Mouse (Mus musculus): ENCODE measurements around the gene Unc13c. TPM values are rescaled to one million over a fixed set of nuclear protein-coding genes. Genes with fewer than 3 reads are reported as not detected.

The Unc13c gene
- polyA plus RNA-seq, 1 experiment from 2014 or later, result 0.92 TPM

GRCm38 (mm10) chr9:73951586-73951985 lies 17.2 kb downstream of the Unc13c start:
- Histone ChIP-seq H3K36me3 (ENCODE audit: control insufficient read depth, insufficient read depth, low read length) (no peaks in the 10 kb centered on the region), H3K4me1 (replicated peaks; ENCODE audit: control insufficient read depth, insufficient read depth) (no peaks in the 10 kb centered on the region), H3K27me3 (ENCODE audit: control insufficient read depth, insufficient read depth, low read length) (no peaks in the 10 kb centered on the region), H3K27ac (replicated peaks) (no peak overlapping the region), H3K4me2 (replicated peaks; ENCODE audit: low read depth) (no peak overlapping the region), H3K9me3 (ENCODE audit: control insufficient read depth, low read length) (no peaks in the 10 kb centered on the region), H3K4me3 (ENCODE audit: low read depth, low read length) (no peak overlapping the region), H3K9ac (ENCODE audit: low read length) (no peak overlapping the region)
- ATAC-seq (ENCODE audit: low FRiP score, low TSS enrichment), result no peak
- no peak for TF ChIP-seq EP300 (optimal IDR thresholded peaks at IDR 0.05)
- TF ChIP-seq CTCF (IDR thresholded peaks at IDR 0.05; ENCODE audit: low read depth), result no peak
- no peak for DNase-seq (ENCODE audit: low spot score)
- WGBS, result 66% methylated on average over 4 of the region's 4 CpGs

- H3K27me3 ChIP-seq (ENCODE audit: control insufficient read depth, insufficient read depth, low read length), result no peaks in the 10 kb centered on the region
- H3K27ac ChIP-seq (replicated peaks), result no peak overlapping the region
- no peak overlapping the region for H3K4me2 ChIP-seq (replicated peaks; ENCODE audit: low read depth)
- ATAC-seq (ENCODE audit: low FRiP score, low TSS enrichment) (no peak), DNase-seq (ENCODE audit: low spot score) (no peak)
- no peak for TF ChIP-seq CTCF (IDR thresholded peaks at IDR 0.05; ENCODE audit: low read depth)
- TF ChIP-seq EP300 (optimal IDR thresholded peaks at IDR 0.05), result no peak
- H3K4me1 ChIP-seq (replicated peaks; ENCODE audit: control insufficient read depth, insufficient read depth), result no peaks in the 10 kb centered on the region
- H3K4me3 ChIP-seq (ENCODE audit: low read depth, low read length), result no peak overlapping the region
- no peaks in the 10 kb centered on the region for H3K36me3 ChIP-seq (ENCODE audit: control insufficient read depth, insufficient read depth, low read length)
- no peak overlapping the region for H3K9ac ChIP-seq (ENCODE audit: low read length)
- H3K9me3 ChIP-seq (ENCODE audit: control insufficient read depth, low read length), result no peaks in the 10 kb centered on the region
- 50% methylated on average over 4 of the region's 4 CpGs for WGBS
Measured at GRCm38 (mm10) chr9:73934844-73935243, 33.9 kb downstream of the Unc13c start.

- Histone ChIP-seq H3K9ac (ENCODE audit: low read length) (no peak overlapping the region), H3K4me2 (replicated peaks; ENCODE audit: low read depth) (no peak overlapping the region), H3K36me3 (ENCODE audit: control insufficient read depth, insufficient read depth, low read length) (no peaks in the 10 kb centered on the region), H3K27me3 (ENCODE audit: control insufficient read depth, insufficient read depth, low read length) (no peaks in the 10 kb centered on the region), H3K4me1 (replicated peaks; ENCODE audit: control insufficient read depth, insufficient read depth) (no peaks in the 10 kb centered on the region), H3K9me3 (ENCODE audit: control insufficient read depth, low read length) (no peaks in the 10 kb centered on the region), H3K27ac (replicated peaks) (no peak overlapping the region), H3K4me3 (ENCODE audit: low read depth, low read length) (no peak overlapping the region)
- ATAC-seq (ENCODE audit: low FRiP score, low TSS enrichment), result no peak
- no peak for TF ChIP-seq CTCF (IDR thresholded peaks at IDR 0.05; ENCODE audit: low read depth)
- no peak for TF ChIP-seq EP300 (optimal IDR thresholded peaks at IDR 0.05)
- no peak for DNase-seq (ENCODE audit: low spot score)
- 85% methylated on average over 9 of the region's 9 CpGs for WGBS
Measured at GRCm38 (mm10) chr9:73931988-73932387, 36.8 kb downstream of the Unc13c start.

GRCm38 (mm10) chr9:73927276-73927675 lies 41.5 kb downstream of the Unc13c start:
- DNase-seq (ENCODE audit: low spot score) (no peak), ATAC-seq (ENCODE audit: low FRiP score, low TSS enrichment) (no peak)
- WGBS, result 85% methylated on average over 2 of the region's 2 CpGs
- no peak overlapping the region for H3K4me3 ChIP-seq (ENCODE audit: low read depth, low read length)
- TF ChIP-seq CTCF (IDR thresholded peaks at IDR 0.05; ENCODE audit: low read depth) (no peak), EP300 (optimal IDR thresholded peaks at IDR 0.05) (no peak)
- no peak overlapping the region for H3K27ac ChIP-seq (replicated peaks)
- no peak overlapping the region for H3K4me2 ChIP-seq (replicated peaks; ENCODE audit: low read depth)
- H3K27me3 ChIP-seq (ENCODE audit: control insufficient read depth, insufficient read depth, low read length), result no peaks in the 10 kb centered on the region
- H3K36me3 ChIP-seq (ENCODE audit: control insufficient read depth, insufficient read depth, low read length), result no peaks in the 10 kb centered on the region
- H3K4me1 ChIP-seq (replicated peaks; ENCODE audit: control insufficient read depth, insufficient read depth), result no peaks in the 10 kb centered on the region
- H3K9ac ChIP-seq (ENCODE audit: low read length), result no peak overlapping the region
- H3K9me3 ChIP-seq (ENCODE audit: control insufficient read depth, low read length), result no peaks in the 10 kb centered on the region

- WGBS, result 74% methylated on average over 11 of the region's 11 CpGs
- DNase-seq (ENCODE audit: low spot score), result no peak
- Histone ChIP-seq H3K4me1 (replicated peaks; ENCODE audit: control insufficient read depth, insufficient read depth) (no peaks in the 10 kb centered on the region), H3K27ac (replicated peaks) (no peak overlapping the region), H3K4me3 (ENCODE audit: low read depth, low read length) (no peak overlapping the region), H3K36me3 (ENCODE audit: control insufficient read depth, insufficient read depth, low read length) (no peaks in the 10 kb centered on the region), H3K9ac (ENCODE audit: low read length) (no peak overlapping the region), H3K9me3 (ENCODE audit: control insufficient read depth, low read length) (no peaks in the 10 kb centered on the region), H3K4me2 (replicated peaks; ENCODE audit: low read depth) (no peak overlapping the region), H3K27me3 (ENCODE audit: control insufficient read depth, insufficient read depth, low read length) (no peaks in the 10 kb centered on the region)
- TF ChIP-seq CTCF (IDR thresholded peaks at IDR 0.05; ENCODE audit: low read depth) (no peak), EP300 (optimal IDR thresholded peaks at IDR 0.05) (no peak)
- ATAC-seq (ENCODE audit: low FRiP score, low TSS enrichment), result no peak
Measured at GRCm38 (mm10) chr9:73922449-73923115, 46.2 kb downstream of the Unc13c start.

- Histone ChIP-seq H3K27ac (replicated peaks) (no peak overlapping the region), H3K4me3 (ENCODE audit: low read depth, low read length) (no peak overlapping the region), H3K36me3 (ENCODE audit: control insufficient read depth, insufficient read depth, low read length) (no peaks in the 10 kb centered on the region), H3K4me1 (replicated peaks; ENCODE audit: control insufficient read depth, insufficient read depth) (no peaks in the 10 kb centered on the region), H3K4me2 (replicated peaks; ENCODE audit: low read depth) (no peak overlapping the region), H3K9me3 (ENCODE audit: control insufficient read depth, low read length) (no peaks in the 10 kb centered on the region), H3K9ac (ENCODE audit: low read length) (no peak overlapping the region), H3K27me3 (ENCODE audit: control insufficient read depth, insufficient read depth, low read length) (no peaks in the 10 kb centered on the region)
- WGBS, result 45% methylated on average over 4 of the region's 4 CpGs
- TF ChIP-seq CTCF (IDR thresholded peaks at IDR 0.05; ENCODE audit: low read depth) (no peak), EP300 (optimal IDR thresholded peaks at IDR 0.05) (no peak)
- no peak for DNase-seq (ENCODE audit: low spot score)
- no peak for ATAC-seq (ENCODE audit: low FRiP score, low TSS enrichment)
Measured at GRCm38 (mm10) chr9:73905959-73906358, 62.8 kb downstream of the Unc13c start.

All from stomach, postnatal 0 days (tissue).